Mouse (Mus musculus) left cerebral cortex, adult 11 months (tissue): Measurements from ENCODE around the gene Tox2.

Experiments
- DNase-seq: peaks from one replicate; pipeline ENCODE4 v3.0.0; 2022; ENCODE audit warnings: low spot score

The Tox2 gene

GRCm38 (mm10) chr2:163256765-163257164 lies 53.8 kb downstream of the Tox2 start:
- DNase-seq = no peak

- no peak for DNase-seq
These were observed 58.6 kb downstream of the Tox2 start for GRCm38 (mm10) chr2:163261362-163262054.

GRCm38 (mm10) chr2:163262055-163262420 lies 59.1 kb downstream of the Tox2 start:
- DNase-seq = no peak

GRCm38 (mm10) chr2:163267097-163267496 lies 64.2 kb downstream of the Tox2 start:
- DNase-seq = no peak

GRCm38 (mm10) chr2:163271581-163272492 lies 68.9 kb downstream of the Tox2 start:
- no peak for DNase-seq

GRCm38 (mm10) chr2:163273815-163274214 lies 70.9 kb downstream of the Tox2 start:
- no peak for DNase-seq

GRCm38 (mm10) chr2:163275986-163276385 lies 73.1 kb downstream of the Tox2 start:
- no peak for DNase-seq

- no peak for DNase-seq
These were observed 75.1 kb downstream of the Tox2 start for GRCm38 (mm10) chr2:163277979-163278378.

- no peak for DNase-seq
These were observed 77.9 kb downstream of the Tox2 start for GRCm38 (mm10) chr2:163280636-163281322.

GRCm38 (mm10) chr2:163284856-163285255 lies 81.9 kb downstream of the Tox2 start:
- no peak for DNase-seq

- no peak for DNase-seq
These were observed 82.4 kb downstream of the Tox2 start for GRCm38 (mm10) chr2:163285335-163285734.

- no peak for DNase-seq
These were observed 82.8 kb downstream of the Tox2 start for GRCm38 (mm10) chr2:163285762-163286161.

GRCm38 (mm10) chr2:163288881-163289379 lies 86.0 kb downstream of the Tox2 start:
- no peak for DNase-seq

- no peak for DNase-seq
These were observed 94.2 kb downstream of the Tox2 start for GRCm38 (mm10) chr2:163296999-163297630.

- DNase-seq = no peak
These were observed 97.4 kb downstream of the Tox2 start for GRCm38 (mm10) chr2:163300069-163301060.

GRCm38 (mm10) chr2:163301641-163302040 lies 98.7 kb downstream of the Tox2 start:
- DNase-seq = no peak

GRCm38 (mm10) chr2:163303037-163303436 lies 100.1 kb downstream of the Tox2 start:
- no peak for DNase-seq

- no peak for DNase-seq
These were observed 106.5 kb downstream of the Tox2 start for GRCm38 (mm10) chr2:163309376-163309775.

GRCm38 (mm10) chr2:163310163-163310688 lies 107.3 kb downstream of the Tox2 start:
- no peak for DNase-seq

- no peak for DNase-seq
These were observed 114.4 kb downstream of the Tox2 start for GRCm38 (mm10) chr2:163317281-163317680.
